Mouse (Mus musculus): ENCODE measurements around the gene Cdc26. TPM values are rescaled to one million over a fixed set of nuclear protein-coding genes. Genes with fewer than 3 reads are reported as not detected.

The Cdc26 gene
- total and polyA plus RNA-seq, 3 experiments, result 80.4 to 81.4 TPM; not detected in 1

DNA sequence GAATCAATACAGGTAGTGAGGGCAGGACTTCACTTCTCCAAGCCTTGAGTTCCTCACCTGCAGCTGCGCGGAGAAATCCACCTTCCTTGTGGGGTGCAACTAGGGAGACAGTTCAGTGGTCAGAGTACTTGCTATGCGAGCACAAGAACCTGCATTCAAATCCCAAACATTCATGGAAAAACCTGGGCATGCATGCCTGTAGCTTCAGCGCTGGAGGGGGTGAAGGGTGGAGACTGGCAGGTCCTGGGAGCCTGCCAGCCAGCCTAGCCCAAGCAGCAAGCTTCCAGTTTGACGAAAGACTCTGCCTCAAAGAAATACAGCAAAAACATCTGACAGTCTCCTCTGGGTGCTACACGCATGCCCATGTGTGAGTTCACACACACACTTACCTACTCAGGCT lies 26.6 kb upstream of the Cdc26 start, which contains the start of gene Rnf183:
TSS of gene Rnf183 (minus strand) at position 172 of the 400 bp plus-strand sequence.
- Histone ChIP-seq H3K27ac (ENCODE audit: control insufficient read depth, low read depth, low read length) (no peak within 1 kb of the TSS), H3K79me2 (ENCODE audit: control insufficient read depth, insufficient read depth, low read length, poor library complexity) (no peaks in the 10 kb centered on the region), H3K27me3 (ENCODE audit: control insufficient read depth in 1 of 2, insufficient read depth in 2 of 2, low read length in 2 of 2) (no peaks in the 10 kb centered on the region), H3K9me3 (replicated peaks; ENCODE audit: insufficient read depth, low read length) (no peaks in the 10 kb centered on the region), H3K4me3 (ENCODE audit: control insufficient read depth in 1 of 2, insufficient read depth in 1 of 2, low read depth in 2 of 2, low read length in 2 of 2) (no peak within 1 kb of the TSS), H3K4me1 (ENCODE audit: control insufficient read depth in 1 of 2, insufficient read depth in 2 of 2, low read length in 2 of 2) (peaks cover 2 to 12% of the 10 kb centered on the region in 2 experiments; a peak in 2 of 4 replicates), H3K9ac (ENCODE audit: control insufficient read depth, low read depth, low read length, poor library complexity, severe bottlenecking) (no peak within 1 kb of the TSS), H3K36me3 (ENCODE audit: control insufficient read depth in 1 of 2, insufficient read depth in 2 of 2, low read length in 2 of 2) (peaks cover 0 to 11% of the 10 kb centered on the region in 2 experiments; a peak in 2 of 4 replicates)
- TF ChIP-seq CTCF (IDR thresholded peaks at IDR 0.05 in 2 of 3, conservative IDR thresholded peaks at IDR 0.05 in 1 of 3; ENCODE audit: control insufficient read depth in 1 of 3, insufficient read depth in 1 of 3, low read depth in 2 of 3, low read length in 3 of 3, poor library complexity in 1 of 3, severe bottlenecking in 1 of 3), result no peak
- no peak for TF ChIP-seq ETS1 (IDR thresholded peaks at IDR 0.05; ENCODE audit: low read depth, low read length)
- no peak for TF ChIP-seq TCF12 (IDR thresholded peaks at IDR 0.05; ENCODE audit: low read depth, low read length)
- TF ChIP-seq MEF2A (IDR thresholded peaks at IDR 0.05; ENCODE audit: extremely low read depth, insufficient replicate concordance, low read depth, low read length, poor library complexity, severe bottlenecking), result no peak
- TF ChIP-seq GATA1 (IDR thresholded peaks at IDR 0.05; ENCODE audit: low read depth, low read length), result no peak
- no peak for TF ChIP-seq BHLHE40 (IDR thresholded peaks at IDR 0.05; ENCODE audit: borderline replicate concordance, low read depth, low read length)
- no peak for TF ChIP-seq UBTF (IDR thresholded peaks at IDR 0.05; ENCODE audit: borderline replicate concordance, insufficient read depth, low read depth, low read length)
- TF ChIP-seq NELFE (IDR thresholded peaks at IDR 0.05; ENCODE audit: low read depth, low read length), result no peak
- no peak for TF ChIP-seq ZNF384 (IDR thresholded peaks at IDR 0.05; ENCODE audit: low read depth, low read length)
- TF ChIP-seq ZKSCAN1 (IDR thresholded peaks at IDR 0.05; ENCODE audit: low read depth, low read length), result no peak
- no peak for TF ChIP-seq E2F4 (IDR thresholded peaks at IDR 0.05; ENCODE audit: borderline replicate concordance, low read depth, low read length)
- no peak for TF ChIP-seq MAZ (IDR thresholded peaks at IDR 0.05; ENCODE audit: low read depth, low read length)
- DNase-seq (ENCODE audit: low read depth, low spot score), result no peak

DNA sequence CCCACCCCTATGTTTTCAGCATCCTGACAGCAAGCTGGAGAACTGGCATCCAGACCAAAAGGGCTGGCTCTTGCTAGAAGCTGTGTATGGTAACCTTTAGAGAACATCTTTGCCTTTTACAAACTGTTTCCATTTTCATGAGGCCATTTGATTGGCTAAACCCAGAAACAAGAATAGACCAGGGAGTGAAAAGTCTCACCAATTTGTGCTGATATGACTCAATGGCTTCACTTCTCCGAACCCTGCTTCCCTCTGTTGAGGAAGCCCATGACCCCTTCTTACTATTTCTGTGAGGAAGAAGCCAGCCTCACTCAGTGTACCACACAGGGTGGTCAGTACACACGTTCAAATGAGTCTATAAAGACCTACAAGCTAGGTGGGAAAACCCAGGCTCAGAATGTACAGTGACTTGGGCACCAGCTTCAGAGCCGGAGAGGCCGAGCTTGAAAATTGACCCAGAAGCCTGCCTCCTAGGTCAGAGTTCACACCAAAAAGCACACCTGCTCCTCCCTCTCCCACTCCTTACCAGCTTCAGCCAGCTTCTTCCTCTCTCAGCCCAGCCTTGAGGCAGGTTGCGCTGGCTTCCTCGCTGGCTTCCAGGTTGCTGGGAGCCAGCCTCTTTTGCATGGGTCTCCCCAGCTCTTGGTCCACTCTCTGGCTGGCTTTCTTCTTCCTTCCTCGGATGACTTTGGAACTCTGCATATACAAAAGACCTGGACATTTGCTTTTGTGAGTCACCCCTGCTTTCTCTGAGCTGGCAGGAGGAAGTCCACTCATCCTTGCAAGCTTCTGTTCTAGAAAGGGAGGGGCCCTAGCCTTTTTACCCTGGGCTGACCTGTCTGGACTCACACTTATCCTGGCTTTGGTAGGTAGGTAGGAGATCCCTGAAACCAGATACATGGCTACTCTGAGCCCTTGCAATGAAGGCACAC lies 25.8 kb upstream of the Cdc26 start:
- Histone ChIP-seq H3K27ac (ENCODE audit: control insufficient read depth, low read depth, low read length) (no peak overlapping the region), H3K4me3 (ENCODE audit: control insufficient read depth in 1 of 2, insufficient read depth in 1 of 2, low read depth in 2 of 2, low read length in 2 of 2) (no peak overlapping the region), H3K36me3 (ENCODE audit: control insufficient read depth in 1 of 2, insufficient read depth in 2 of 2, low read length in 2 of 2) (peaks cover 0 to 15% of the 10 kb centered on the region in 2 experiments; a peak in 2 of 4 replicates), H3K9me3 (replicated peaks; ENCODE audit: insufficient read depth, low read length) (no peaks in the 10 kb centered on the region), H3K79me2 (ENCODE audit: control insufficient read depth, insufficient read depth, low read length, poor library complexity) (no peaks in the 10 kb centered on the region), H3K9ac (ENCODE audit: control insufficient read depth, low read depth, low read length, poor library complexity, severe bottlenecking) (no peak overlapping the region), H3K27me3 (ENCODE audit: control insufficient read depth in 1 of 2, insufficient read depth in 2 of 2, low read length in 2 of 2) (no peaks in the 10 kb centered on the region), H3K4me1 (ENCODE audit: control insufficient read depth in 1 of 2, insufficient read depth in 2 of 2, low read length in 2 of 2) (peaks cover 2 to 16% of the 10 kb centered on the region in 2 experiments; a peak in 2 of 4 replicates)
- TF ChIP-seq KAT2A (conservative IDR thresholded peaks at IDR 0.05; ENCODE audit: low read depth, low read length) (no peak), POLR2A (IDR thresholded peaks at IDR 0.05; ENCODE audit: control insufficient read depth in 1 of 2, insufficient read depth in 1 of 2, low read depth in 1 of 2, low read length in 2 of 2, poor library complexity in 1 of 2) (no peak), BHLHE40 (IDR thresholded peaks at IDR 0.05; ENCODE audit: borderline replicate concordance, low read depth, low read length) (no peak), CHD2 (IDR thresholded peaks at IDR 0.05; ENCODE audit: low read length) (no peak), ETS1 (IDR thresholded peaks at IDR 0.05; ENCODE audit: low read depth, low read length) (no peak), EP300 (IDR thresholded peaks at IDR 0.05; ENCODE audit: low read depth in 1 of 2, low read length in 2 of 2) (no peak), MYC (IDR thresholded peaks at IDR 0.05; ENCODE audit: low read depth, low read length) (no peak), ZC3H11A (IDR thresholded peaks at IDR 0.05; ENCODE audit: low read depth, low read length) (no peak), RAD21 (IDR thresholded peaks at IDR 0.05; ENCODE audit: low read depth, low read length) (no peak), MAX (IDR thresholded peaks at IDR 0.05; ENCODE audit: low read length) (no peak), RCOR1 (IDR thresholded peaks at IDR 0.05; ENCODE audit: low read depth, low read length) (no peak)
- no peak for DNase-seq (ENCODE audit: low read depth, low spot score)
